25 mouse cellular contexts compared by ENCODE assay signal in the genomic region with DNA sequence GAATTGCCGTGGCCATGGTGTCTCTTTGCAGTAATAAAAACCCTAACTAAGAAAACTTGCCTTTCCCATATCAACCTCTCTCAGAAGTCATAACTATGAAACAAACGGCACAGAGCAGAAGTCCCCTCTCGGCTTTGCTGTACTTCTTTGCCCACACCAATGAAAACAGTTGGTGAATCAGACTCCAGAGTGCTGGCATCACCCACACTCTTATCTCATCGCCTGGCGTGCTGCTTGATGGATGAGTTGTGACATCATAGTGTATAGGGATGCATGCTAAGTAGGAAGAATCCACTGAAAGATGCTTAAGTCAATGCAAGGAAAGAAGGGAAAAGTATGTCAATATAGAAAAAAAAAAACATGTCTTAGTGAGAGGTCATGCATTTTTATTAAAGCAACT. TPM values are rescaled to one million over a fixed set of nuclear protein-coding genes. Genes with fewer than 3 reads are reported as not detected.
A peak's percentile ranks its signal among the peaks of the same experiment; 100 is the strongest.
DNase-seq lines count a peak whose midpoint lies in the region; ATAC-seq lines count a peak whose summit lies in the region.
"Had no signal": no experiment of that assay in that cellular context is flagged by ENCODE, and none has a peak within 500 bp of the region (broad histone marks: within the 10 kb centered on the region; RNA-seq: fewer than 3 reads in every experiment).

No protein-coding gene starts in this region.

- no peak overlapping the region for H3K4me3 ChIP-seq in intestine, embryonic 16.5 days (ENCODE audit: low read length)
- no peak overlapping the region for H3K4me3 ChIP-seq in hindbrain, embryonic 12.5 days
- H3K4me3 ChIP-seq: embryonic facial prominence, embryonic 12.5 days; embryonic facial prominence, embryonic 15.5 days; erythroblast, embryonic 14.5 days; forebrain, embryonic 12.5 days; forebrain, embryonic 15.5 days; heart, adult 2 months; hindbrain, embryonic 13.5 days; intestine, embryonic 15.5 days had no signal

- no peak overlapping the region for H3K4me2 ChIP-seq in intestine, embryonic 16.5 days (ENCODE audit: low read depth, low read length)
- H3K4me2 ChIP-seq in hindbrain, embryonic 12.5 days (replicated peaks): no peak overlapping the region
- H3K4me2 ChIP-seq: embryonic facial prominence, embryonic 12.5 days; embryonic facial prominence, embryonic 15.5 days; forebrain, embryonic 12.5 days; forebrain, embryonic 15.5 days; heart, embryonic 11.5 days; hindbrain, embryonic 13.5 days; intestine, embryonic 15.5 days had no signal

- no peaks in the 10 kb centered on the region for H3K27me3 ChIP-seq in intestine, embryonic 16.5 days (replicated peaks; ENCODE audit: control insufficient read depth, insufficient read depth, low read length)
- no peaks in the 10 kb centered on the region for H3K27me3 ChIP-seq in hindbrain, embryonic 12.5 days
- H3K27me3 ChIP-seq: embryonic facial prominence, embryonic 12.5 days; embryonic facial prominence, embryonic 15.5 days; forebrain, embryonic 12.5 days; forebrain, embryonic 15.5 days; hindbrain, embryonic 13.5 days; intestine, embryonic 15.5 days; Patski had no signal

- DNase-seq in 3T3-L1 (ENCODE audit: low read depth, low spot score): peak; percentile 12
- DNase-seq in NIH3T3 (ENCODE audit: low read depth): peak; percentile 22
- DNase-seq in adrenal gland, postnatal 10 days: peak; percentile 31
- DNase-seq in adrenal gland, postnatal 36 days: peak; percentile 59 to 60
- no peak for DNase-seq in heart, adult 9 months (ENCODE audit: low spot score in 2 of 2)
- DNase-seq: cerebellum, adult 18-20 months; cerebellum, adult 9-11 months; cerebellum, postnatal 25 days; gastrocnemius, postnatal 25 days; heart, adult 2 months; kidney, adult 2 months had no signal

- no peak overlapping the region for H3K27ac ChIP-seq in intestine, embryonic 16.5 days (ENCODE audit: low read length)
- H3K27ac ChIP-seq in hindbrain, embryonic 12.5 days: no peak overlapping the region
- H3K27ac ChIP-seq: embryonic facial prominence, embryonic 12.5 days; embryonic facial prominence, embryonic 15.5 days; forebrain, embryonic 12.5 days; forebrain, embryonic 15.5 days; heart, adult 2 months; hindbrain, embryonic 13.5 days; intestine, embryonic 15.5 days had no signal

- ATAC-seq in intestine, embryonic 16.5 days: no peak
- no peak for ATAC-seq in hindbrain, embryonic 12.5 days (ENCODE audit: low FRiP score)
- ATAC-seq: forebrain, embryonic 15.5 days; hindbrain, embryonic 16.5 days; intestine, embryonic 15.5 days; Patski had no signal

- H3K9me3 ChIP-seq in intestine, embryonic 16.5 days (ENCODE audit: control insufficient read depth, low read length): no peaks in the 10 kb centered on the region
- no peaks in the 10 kb centered on the region for H3K9me3 ChIP-seq in hindbrain, embryonic 12.5 days (replicated peaks)
- H3K9me3 ChIP-seq: embryonic facial prominence, embryonic 12.5 days; embryonic facial prominence, embryonic 15.5 days; forebrain, embryonic 12.5 days; forebrain, embryonic 15.5 days; hindbrain, embryonic 13.5 days; intestine, embryonic 15.5 days had no signal

- WGBS in intestine, embryonic 16.5 days: 84% methylated on average over 5 of the region's 5 CpGs
- 78% methylated on average over 5 of the region's 5 CpGs for WGBS in hindbrain, embryonic 12.5 days

- H3K36me3 ChIP-seq in intestine, embryonic 16.5 days (ENCODE audit: control insufficient read depth, insufficient read depth, low read length): no peaks in the 10 kb centered on the region
- no peaks in the 10 kb centered on the region for H3K36me3 ChIP-seq in hindbrain, embryonic 12.5 days
- H3K36me3 ChIP-seq: embryonic facial prominence, embryonic 12.5 days; embryonic facial prominence, embryonic 15.5 days; forebrain, embryonic 12.5 days; forebrain, embryonic 15.5 days; hindbrain, embryonic 13.5 days; intestine, embryonic 15.5 days had no signal

- no peak overlapping the region for H3K9ac ChIP-seq in intestine, embryonic 16.5 days (ENCODE audit: low read depth, low read length)
- H3K9ac ChIP-seq in hindbrain, embryonic 12.5 days: no peak overlapping the region
- H3K9ac ChIP-seq: embryonic facial prominence, embryonic 12.5 days; embryonic facial prominence, embryonic 15.5 days; forebrain, embryonic 12.5 days; forebrain, embryonic 15.5 days; hindbrain, embryonic 13.5 days; intestine, embryonic 15.5 days had no signal

- no peaks in the 10 kb centered on the region for H3K4me1 ChIP-seq in intestine, embryonic 16.5 days (ENCODE audit: control insufficient read depth, insufficient read depth, low read length)
- H3K4me1 ChIP-seq in hindbrain, embryonic 12.5 days: no peaks in the 10 kb centered on the region
- H3K4me1 ChIP-seq: embryonic facial prominence, embryonic 12.5 days; embryonic facial prominence, embryonic 15.5 days; forebrain, embryonic 12.5 days; forebrain, embryonic 15.5 days; hindbrain, embryonic 13.5 days; intestine, embryonic 15.5 days had no signal

RNA-seq across cellular contexts. Expression of gene Rnf32, which starts 58.3 kb away (rescaled TPM):
- total RNA-seq in adrenal gland, postnatal 10 days (2021): 1 to 10 TPM; 2.3 to 5.9 TPM
- total RNA-seq in adrenal gland, postnatal 36 days (2021): 1 to 10 TPM; 4.3 TPM
- polyA plus RNA-seq in intestine, embryonic 16.5 days (2015; fragmentation: Nextera tagmentation; extraction: Ambion mirVana): 6.1 and 7.7 TPM in 2 replicates
- polyA plus RNA-seq in hindbrain, embryonic 12.5 days (2016; fragmentation: Nextera tagmentation; extraction: Ambion mirVana): 10.4 and 12.3 TPM in 2 replicates
- total RNA-seq: common myeloid progenitor, adult 5-6 weeks; granulocyte monocyte progenitor cell, adult 5-6 weeks had no signal

Comparison
In these comparisons a context has a peak if more than half of its experiments do, and no peak if none do; other contexts are left out.
1. DNase-seq: peak in 3T3-L1 (single experiment), NIH3T3 (single experiment), adrenal gland, postnatal 10 days (single experiment) and adrenal gland, postnatal 36 days (2 of 2); none in heart, adult 9 months (0 of 2).